Mouse (Mus musculus) fat pad, adult 2 months (tissue): ENCODE measurements around the gene Mybpc3.
"Not testable (repeated sequence)": the region's sequence is repeated elsewhere in the genome, so short reads cannot be mapped to it uniquely, and the experiment has no call there.

Experiments
- DNase-seq: peaks from one replicate; pipeline ENCODE4 v3.0.0-alpha.2; 2011; ENCODE audit warnings: low read depth, low spot score; ENCODE audit errors: extremely low read depth

Gene Mybpc3

DNA sequence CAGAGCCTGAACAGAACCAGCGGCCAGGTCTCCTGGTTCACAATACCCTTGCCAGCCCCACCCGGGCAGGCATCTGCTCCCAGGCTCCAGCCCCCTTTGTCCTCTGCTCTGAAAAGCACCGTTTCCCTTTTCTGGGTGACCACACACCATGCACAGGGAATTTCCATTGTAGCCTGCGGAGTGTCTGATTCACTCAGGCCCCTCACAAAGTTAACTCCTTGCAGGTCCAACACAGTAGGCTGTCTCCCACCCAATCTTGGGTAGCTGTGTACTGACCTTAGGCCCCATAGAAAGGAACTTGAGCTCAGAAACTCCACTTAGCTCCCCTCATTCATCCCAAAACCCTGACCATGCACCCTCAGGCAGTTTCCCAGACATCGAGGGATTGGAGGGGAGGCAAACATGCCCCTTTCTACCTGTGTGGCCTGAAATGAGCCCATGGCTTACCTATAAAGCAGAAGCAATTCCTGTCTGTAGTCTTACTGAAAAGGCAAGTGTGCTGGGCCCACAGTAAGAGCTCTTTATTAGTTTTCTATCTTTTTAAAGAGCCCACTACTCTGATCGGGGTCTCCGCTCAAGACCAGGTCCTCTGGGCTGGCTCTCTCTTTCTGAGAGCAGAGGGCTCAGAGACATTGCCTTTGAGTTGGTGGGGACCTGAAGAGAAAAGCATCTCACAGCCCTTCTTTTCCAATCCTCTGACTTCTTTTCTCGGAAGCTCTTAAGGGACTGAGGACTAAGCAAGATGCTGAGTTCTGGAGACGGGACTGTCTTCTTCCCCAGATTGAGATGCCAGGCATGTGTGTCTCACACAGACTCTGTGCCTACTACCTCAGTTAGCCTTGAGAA lies 31.3 kb upstream of the Mybpc3 start:
- DNase-seq = no peak

- DNase-seq = no peak
Measured at GRCm38 (mm10) chr2:91087453-91087852, 30.5 kb upstream of the Mybpc3 start.

GRCm38 (mm10) chr2:91088987-91089386 lies 29.0 kb upstream of the Mybpc3 start:
- no peak for DNase-seq

DNA sequence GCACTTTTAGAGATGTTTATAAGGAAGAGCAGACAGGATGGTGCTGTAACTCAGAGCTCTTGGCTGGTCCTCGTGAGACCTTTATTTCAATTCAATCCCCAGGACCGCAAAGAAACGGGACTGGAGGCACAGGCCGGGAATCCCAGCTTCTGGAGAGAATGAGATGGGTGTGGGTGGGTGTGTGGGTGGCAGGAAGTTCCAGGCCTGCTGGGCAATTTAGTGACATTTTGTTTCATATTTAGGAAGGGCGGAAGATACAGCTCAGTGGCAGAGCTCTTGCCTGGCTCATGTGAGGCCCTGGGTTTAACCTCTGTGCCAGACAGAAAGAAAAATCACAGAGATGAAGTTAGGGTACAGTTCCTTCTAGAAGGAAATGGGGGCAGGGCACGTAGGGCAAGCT lies 27.7 kb upstream of the Mybpc3 start:
- DNase-seq = no peak

- no peak for DNase-seq
Measured at GRCm38 (mm10) chr2:91090827-91091226, 27.1 kb upstream of the Mybpc3 start.

- no peak for DNase-seq
Measured at GRCm38 (mm10) chr2:91096524-91096923, 21.4 kb upstream of the Mybpc3 start.

DNA sequence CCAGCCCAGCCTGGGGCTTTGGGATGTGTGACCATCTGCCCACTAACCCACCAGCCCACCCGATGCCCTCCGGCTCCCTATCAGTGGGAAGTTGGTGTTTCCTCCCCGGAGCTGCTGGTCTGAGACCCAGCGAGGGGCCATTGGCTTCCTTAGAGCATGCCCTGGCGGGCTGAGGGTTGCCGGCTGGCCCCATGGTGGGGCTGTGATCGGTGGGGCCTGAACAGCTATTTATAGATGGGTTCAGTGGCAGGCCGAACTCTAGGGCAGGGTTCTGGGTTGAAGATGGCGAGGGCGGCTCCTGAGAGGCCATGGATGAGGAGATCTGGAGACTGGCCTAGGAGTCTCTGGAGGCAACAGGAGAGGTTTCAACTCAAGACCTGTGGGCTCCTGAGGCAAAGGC lies 20.9 kb upstream of the Mybpc3 start:
- no peak for DNase-seq

DNA sequence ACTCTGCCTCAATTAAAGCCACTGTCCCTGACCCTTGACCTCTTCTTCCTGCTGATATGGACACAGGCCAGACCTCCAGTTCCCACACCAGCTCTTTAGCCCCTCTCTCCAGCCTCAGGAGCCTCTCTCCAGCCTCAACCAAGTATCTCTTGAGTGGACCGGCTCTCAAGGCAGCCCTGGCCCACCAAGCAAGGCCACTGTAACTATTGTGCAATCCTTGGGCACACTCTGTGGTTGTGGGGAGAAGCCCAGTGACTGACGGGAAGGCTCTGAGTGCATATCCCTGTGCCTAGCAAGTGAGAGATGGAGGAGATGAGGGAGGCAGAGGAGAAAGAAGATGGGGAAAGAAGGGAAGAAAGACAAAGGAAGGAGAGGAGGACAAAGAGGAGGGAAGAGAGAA lies 19.8 kb upstream of the Mybpc3 start:
- DNase-seq = no peak

DNA sequence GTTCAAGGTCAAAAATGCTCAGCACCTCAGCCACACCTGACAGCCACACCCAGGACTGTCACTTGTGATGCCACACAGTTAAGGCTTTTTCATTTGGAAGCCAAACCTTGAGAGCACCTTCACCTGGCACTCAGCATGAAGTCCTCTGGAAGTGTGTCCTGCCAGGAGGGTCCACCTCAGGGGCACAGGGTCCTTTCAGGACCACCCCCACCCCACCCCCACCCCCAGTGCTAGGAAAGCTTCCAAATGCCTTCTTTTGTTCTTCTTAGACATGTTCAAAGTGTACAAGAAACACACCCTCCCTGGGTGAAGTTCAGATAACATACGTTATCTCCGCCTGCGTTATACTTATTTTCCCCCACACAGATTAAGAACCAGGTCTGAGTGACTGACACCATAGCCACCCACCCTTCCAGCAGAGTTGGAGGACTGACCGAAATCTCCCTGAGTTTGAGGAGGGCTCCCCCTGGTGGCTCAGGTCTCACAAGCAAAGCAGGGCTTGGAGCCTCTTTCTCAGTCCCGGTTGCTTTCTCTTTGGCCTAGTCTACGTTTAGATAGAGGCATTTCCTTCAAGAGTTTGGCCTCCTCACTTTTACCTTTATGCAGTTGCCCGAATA lies 16.7 kb upstream of the Mybpc3 start:
- no peak for DNase-seq

DNA sequence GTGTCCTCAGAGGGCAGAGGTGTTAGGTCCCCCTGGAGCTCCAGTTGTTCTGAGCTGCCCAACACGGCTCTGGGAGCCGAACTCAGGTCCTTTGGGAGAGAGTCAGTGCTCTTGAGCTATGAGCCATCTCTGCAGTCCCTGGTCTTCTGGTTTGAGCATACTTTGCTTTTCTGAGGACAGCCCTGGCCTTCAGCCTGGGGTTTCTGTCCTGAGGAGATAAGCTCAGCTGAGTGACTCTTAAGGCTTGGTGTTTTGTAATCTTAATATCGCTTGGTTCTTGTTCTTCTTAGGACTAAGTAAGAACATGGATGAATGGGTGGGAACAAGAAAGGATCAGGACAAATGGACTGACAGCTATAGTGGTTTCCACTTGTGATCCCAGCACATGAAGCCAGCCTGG lies 9.8 kb upstream of the Mybpc3 start:
- DNase-seq = no peak

DNA sequence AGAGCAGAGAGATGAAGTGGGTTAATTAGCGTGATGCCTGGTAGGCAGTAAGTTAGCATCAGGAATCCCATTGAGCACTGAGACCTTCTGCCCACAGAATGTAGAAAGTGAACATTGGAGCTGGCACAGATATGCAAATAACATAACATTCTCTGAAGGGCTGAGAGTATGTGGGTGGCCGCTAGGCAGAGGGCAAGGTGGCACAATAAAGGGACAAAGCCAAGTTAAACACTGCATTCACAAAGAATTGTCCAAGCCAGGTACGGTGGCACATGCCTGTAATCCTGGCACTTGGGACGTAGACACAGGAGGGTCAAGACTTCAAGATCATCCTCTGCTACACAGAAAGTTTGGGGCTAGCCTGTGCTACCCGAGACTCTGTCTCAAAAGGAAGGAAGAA lies 8.7 kb upstream of the Mybpc3 start:
- peak; percentile 70 for DNase-seq

- peak; percentile 23 for DNase-seq
Measured at GRCm38 (mm10) chr2:91109807-91110385, 8.0 kb upstream of the Mybpc3 start.

GRCm38 (mm10) chr2:91110429-91110828 lies 7.5 kb upstream of the Mybpc3 start:
- no peak for DNase-seq

- DNase-seq = not testable (repeated sequence)
Measured at GRCm38 (mm10) chr2:91111832-91112231, 6.1 kb upstream of the Mybpc3 start.

- DNase-seq = no peak
Measured at GRCm38 (mm10) chr2:91112491-91112890, 5.5 kb upstream of the Mybpc3 start.

DNA sequence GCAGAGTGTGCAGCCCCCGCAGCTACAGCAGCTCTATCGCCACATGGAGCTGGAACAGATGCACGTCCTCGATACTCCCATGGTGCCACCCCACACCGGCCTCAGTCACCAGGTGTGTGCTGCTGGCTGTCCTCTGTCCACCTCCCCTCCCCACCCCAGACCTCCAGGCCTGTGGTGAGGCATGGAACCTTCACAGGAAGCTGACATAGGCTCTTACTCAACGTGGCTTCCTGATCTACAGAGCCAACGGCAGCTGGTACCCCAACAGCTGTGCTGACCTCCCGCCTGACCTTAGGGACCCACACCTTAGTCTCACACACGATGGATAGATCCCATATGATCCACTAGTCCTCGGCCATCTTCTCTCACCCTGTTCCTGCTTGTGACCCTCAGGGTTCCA lies 4.6 kb upstream of the Mybpc3 start:
- DNase-seq = no peak

- no peak for DNase-seq
Measured at GRCm38 (mm10) chr2:91113852-91114251, 4.1 kb upstream of the Mybpc3 start.

- DNase-seq = peak; percentile 33
Measured at GRCm38 (mm10) chr2:91114781-91115577, 3.0 kb upstream of the Mybpc3 start.

- DNase-seq = no peak
Measured at GRCm38 (mm10) chr2:91115578-91115970, 2.4 kb upstream of the Mybpc3 start.

GRCm38 (mm10) chr2:91116842-91117241 lies 1.1 kb upstream of the Mybpc3 start:
- no peak for DNase-seq

- DNase-seq = no peak
Measured at GRCm38 (mm10) chr2:91118647-91119046, 703 bp downstream of the Mybpc3 start.
